Mouse (Mus musculus): ENCODE data around the gene Arfgap3.

The Arfgap3 gene

DNA sequence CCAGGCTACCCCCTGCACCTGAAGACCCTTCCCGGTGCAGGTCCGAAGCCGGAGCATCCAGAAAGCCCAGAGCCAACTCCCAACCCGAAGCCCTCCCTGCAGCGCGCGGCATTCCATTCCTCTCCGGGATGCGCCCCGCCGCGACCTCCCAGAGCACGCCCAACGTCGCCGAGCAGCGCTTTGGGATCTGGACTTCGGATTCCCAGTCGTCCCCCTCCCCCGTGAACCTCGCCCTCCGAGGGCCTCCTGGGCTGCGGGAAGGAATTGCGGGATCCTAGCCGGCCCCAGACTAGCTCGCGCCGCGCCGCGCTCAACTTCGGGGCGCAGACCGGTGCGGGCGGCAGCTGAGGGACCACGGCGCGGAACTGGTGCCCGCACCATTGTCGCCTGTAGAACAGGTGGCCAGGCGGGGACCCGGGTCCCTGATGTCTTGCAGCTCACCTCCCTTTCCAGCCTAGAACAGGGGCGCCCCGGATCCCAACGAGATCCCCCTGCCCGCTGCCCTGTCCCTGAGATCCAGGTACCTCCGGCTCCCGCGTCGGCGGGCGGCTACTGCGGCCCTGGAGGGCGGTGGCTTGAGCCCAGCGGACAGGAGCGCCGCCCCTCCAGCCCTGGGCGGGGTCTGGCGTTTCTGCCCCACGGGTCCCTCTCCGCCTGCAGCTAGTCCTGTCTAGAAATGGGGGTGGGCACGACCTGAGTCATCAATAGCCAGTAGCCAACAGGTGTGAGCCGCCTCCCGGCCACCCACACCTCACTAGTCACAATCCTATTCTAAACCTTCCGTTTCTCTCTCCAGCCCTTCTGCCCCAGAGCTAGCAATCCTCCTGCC lies 98.7 kb downstream of the Arfgap3 start, which contains the start of gene A4galt:
A4galt (minus strand) TSS at position 599 of the 829 bp plus-strand sequence.
- no peak for DNase-seq

DNA sequence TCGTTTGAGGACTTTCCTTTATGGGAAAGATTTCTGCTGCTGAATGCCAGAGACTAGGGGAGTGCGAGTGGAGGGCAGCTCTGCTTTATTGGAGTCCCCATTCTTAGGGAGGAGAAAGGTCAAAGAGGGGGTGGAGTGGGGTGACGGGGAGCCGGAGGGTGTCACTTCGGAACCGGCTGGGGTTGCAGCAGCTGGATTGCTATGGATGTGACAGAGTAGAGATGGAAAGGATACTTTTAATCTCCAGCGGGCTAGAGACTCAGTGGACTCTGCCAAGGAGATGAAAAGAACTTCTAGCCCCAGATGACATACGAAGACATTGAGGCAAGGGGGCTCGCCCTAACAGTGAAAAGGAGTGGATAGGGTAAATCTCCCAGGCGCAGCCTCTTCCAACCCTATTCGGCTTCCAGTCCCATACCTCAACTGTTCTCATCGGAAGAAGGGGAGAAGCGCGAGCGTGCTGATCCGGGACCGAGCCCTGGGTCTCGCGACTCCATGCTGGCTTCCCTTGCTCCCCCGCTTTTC lies 99.3 kb downstream of the Arfgap3 start:
- DNase-seq = no peak

Measured in cerebellum, adult 9-11 months (tissue).